Mouse (Mus musculus) bone marrow macrophage, adult 2 months (primary cell): ENCODE measurements at regions not wholly inside any gene's neighbourhood (a gene's known extent, or its start where the extent isn't known, plus 50 kb on each side); places are given as distances from the start of the nearest gene placed in this dataset.
"Not testable (repeated sequence)": the region's sequence is repeated elsewhere in the genome, so short reads cannot be mapped to it uniquely, and the experiment has no call there.

Source experiments
- CTCF ChIP-seq: IDR thresholded peaks from 2 replicates; pipeline ENCODE4 v1.5.1; 2012; ENCODE audit warnings: low read depth, mild to moderate bottlenecking, low read length, moderate library complexity
- POLR2A ChIP-seq: IDR thresholded peaks from 2 replicates; pipeline ENCODE4 v1.6.1; 2012; ENCODE audit warnings: mild to moderate bottlenecking, low read depth, low read length, borderline replicate concordance

GRCm38 (mm10) chrX:159110651-159111050, 99.5 kb upstream of the Rps6ka3 start:
- TF ChIP-seq CTCF, POLR2A: not testable (repeated sequence)
